9 mouse cellular contexts compared by ENCODE assay signal in the genomic region with DNA sequence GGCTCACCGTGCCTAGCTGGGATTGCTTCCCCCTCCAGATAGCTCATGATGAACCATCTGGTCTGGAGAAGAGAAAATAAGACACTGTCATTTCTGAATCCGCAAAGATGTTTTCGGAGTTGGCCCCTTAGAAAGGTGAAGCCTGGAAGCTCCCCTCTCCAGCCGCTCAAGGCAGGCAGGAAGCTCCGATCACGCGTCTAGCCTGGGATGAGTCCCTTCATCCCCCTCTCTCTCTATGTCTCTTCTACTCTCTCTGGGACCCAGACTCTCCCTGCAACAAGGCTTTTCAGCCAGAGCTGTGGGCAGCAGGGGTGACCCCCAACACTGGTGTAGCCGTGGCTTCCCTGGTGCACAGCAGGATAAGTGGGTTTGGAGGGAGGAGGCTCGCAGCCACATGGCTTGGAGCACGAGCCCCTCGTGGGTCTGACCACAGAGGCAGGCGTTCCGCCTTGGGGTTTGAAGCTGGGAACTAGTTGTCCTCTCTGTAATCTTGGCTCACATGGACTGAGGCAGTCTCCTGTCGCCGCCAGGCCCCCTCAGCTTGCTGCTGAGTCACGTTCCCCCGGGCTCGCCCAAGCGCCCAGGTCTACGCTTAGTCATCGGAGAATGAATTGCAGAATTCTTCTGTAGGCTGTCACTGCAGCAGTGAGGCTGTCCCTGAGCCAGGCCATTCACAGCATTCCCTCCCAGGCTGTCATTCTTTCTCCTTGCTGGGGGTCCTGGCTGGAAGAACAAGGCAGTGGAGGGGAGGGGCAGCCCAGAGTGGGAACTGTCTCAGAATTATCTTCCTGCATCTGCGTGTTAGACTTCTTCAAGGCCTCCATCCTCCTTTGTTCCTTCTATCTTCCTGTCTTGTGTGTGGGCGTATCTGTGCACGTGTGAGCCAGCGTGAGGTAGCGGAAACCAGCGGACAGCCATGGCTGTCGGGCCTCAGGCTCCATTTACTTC. TPM values are rescaled to one million over a fixed set of nuclear protein-coding genes. Genes with fewer than 3 reads are reported as not detected.
DNase-seq lines count a peak whose midpoint lies in the region; ATAC-seq and TF ChIP-seq lines count a peak whose summit lies in the region.
"Had no signal": no experiment of that assay in that cellular context is flagged by ENCODE, and none has a peak within 500 bp of the region (broad histone marks: within the 10 kb centered on the region; RNA-seq: fewer than 3 reads in every experiment).

No protein-coding gene starts in this region.

- no peaks in the 10 kb centered on the region; the same call in 1 of the 2 replicates for H3K27me3 ChIP-seq in heart, embryonic 10.5 days (ENCODE audit: insufficient read depth, poor library complexity, severe bottlenecking)
- no peaks in the 10 kb centered on the region for H3K27me3 ChIP-seq in kidney, embryonic 14.5 days (ENCODE audit: control insufficient read depth, insufficient read depth, low read length)

- no peak for TF ChIP-seq CTCF in cortical plate, adult 2 months (IDR thresholded peaks at IDR 0.05; ENCODE audit: extremely low read depth, insufficient read depth, low read length)

- peak; percentile 32 for DNase-seq in kidney, postnatal 10 days
- DNase-seq in kidney, postnatal 36 days, result no peak
- peak; percentile 87 for DNase-seq in MN1 (ENCODE audit: low spot score)
- DNase-seq in heart, embryonic 10.5 days (ENCODE audit: low spot score), result peak; percentile 90
- DNase-seq in left cerebral cortex, adult 9 months (ENCODE audit: low spot score in 2 of 2), result peak; percentile 67 to 86
- DNase-seq in right cerebral cortex, postnatal 14 days, result peak; percentile 56

- no peak overlapping the region for H3K9ac ChIP-seq in kidney, embryonic 14.5 days (ENCODE audit: low read depth, low read length)

- WGBS in heart, embryonic 10.5 days, result 56% methylated on average over 28 of the region's 28 CpGs
- 67% methylated on average over 28 of the region's 28 CpGs for WGBS in kidney, embryonic 14.5 days

- ATAC-seq in kidney, embryonic 14.5 days (ENCODE audit: low FRiP score, low TSS enrichment), result no peak

- H3K4me1 ChIP-seq in cortical plate, adult 2 months (ENCODE audit: control insufficient read depth, insufficient read depth, low read length), result peaks cover 9% of the 10 kb centered on the region
- H3K4me1 ChIP-seq in heart, embryonic 10.5 days, result peaks cover 21% of the 10 kb centered on the region
- H3K4me1 ChIP-seq in kidney, embryonic 14.5 days (ENCODE audit: control insufficient read depth, insufficient read depth, low read length), result no peaks in the 10 kb centered on the region

- H3K4me2 ChIP-seq in kidney, embryonic 14.5 days (replicated peaks; ENCODE audit: low read depth, low read length), result no peak overlapping the region

- no peaks in the 10 kb centered on the region for H3K9me3 ChIP-seq in heart, embryonic 10.5 days
- H3K9me3 ChIP-seq in kidney, embryonic 14.5 days (ENCODE audit: control insufficient read depth, low read length), result no peaks in the 10 kb centered on the region

- no peak for TF ChIP-seq POLR2A in cortical plate, adult 2 months (IDR thresholded peaks at IDR 0.05; ENCODE audit: extremely low read depth, insufficient read depth, low read length)

- peak overlapping the region; percentile 73 for H3K27ac ChIP-seq in cortical plate, adult 2 months (ENCODE audit: insufficient read depth, low read length)
- peak overlapping the region; percentile 82 for H3K27ac ChIP-seq in heart, embryonic 10.5 days
- H3K27ac ChIP-seq in kidney, embryonic 14.5 days (ENCODE audit: low read depth, low read length), result no peak overlapping the region

- no peaks in the 10 kb centered on the region for H3K36me3 ChIP-seq in heart, embryonic 10.5 days
- H3K36me3 ChIP-seq in kidney, embryonic 14.5 days (ENCODE audit: control insufficient read depth, insufficient read depth, low read length), result no peaks in the 10 kb centered on the region

- H3K4me3 ChIP-seq in cortical plate, adult 2 months (ENCODE audit: insufficient read depth, low read length), result no peak overlapping the region
- H3K4me3 ChIP-seq in heart, embryonic 10.5 days, result peak overlapping the region; percentile 29; the same call in 1 of the 2 replicates
- no peak overlapping the region for H3K4me3 ChIP-seq in kidney, embryonic 14.5 days (ENCODE audit: low read length)

RNA-seq across cellular contexts. Expression of a gene that starts 13.2 kb away (rescaled TPM):
- 1.8 and 1.9 TPM in 2 replicates for polyA plus RNA-seq in cortical plate, adult 2 months (2012; rRNA removed)
- polyA plus RNA-seq in heart, embryonic 10.5 days (2016; fragmentation: Nextera tagmentation; extraction: Ambion mirVana), result 6.4 and 7.4 TPM in 2 replicates
- polyA plus RNA-seq in kidney, embryonic 14.5 days (2014; fragmentation: Nextera tagmentation; extraction: Ambion mirVana), result 9.7 TPM in 2 replicates

RNA-seq across cellular contexts. Expression of a gene that starts 30.8 kb away (rescaled TPM):
- 0.49 and 0.54 TPM in 2 replicates for polyA plus RNA-seq in cortical plate, adult 2 months (2012; rRNA removed)
- polyA plus RNA-seq in heart, embryonic 10.5 days (2016; fragmentation: Nextera tagmentation; extraction: Ambion mirVana), result 0.07 and 0.51 TPM in 2 replicates
- polyA plus RNA-seq in kidney, embryonic 14.5 days (2014; fragmentation: Nextera tagmentation; extraction: Ambion mirVana), result 0.26 and 0.32 TPM in 2 replicates

RNA-seq across cellular contexts. Expression of a gene that starts 46.3 kb away (rescaled TPM):
- not detected in 2 replicates for polyA plus RNA-seq in cortical plate, adult 2 months (2012; rRNA removed)
- polyA plus RNA-seq in heart, embryonic 10.5 days (2016; fragmentation: Nextera tagmentation; extraction: Ambion mirVana), result not detected in 2 replicates
- not detected in 2 replicates for polyA plus RNA-seq in kidney, embryonic 14.5 days (2014; fragmentation: Nextera tagmentation; extraction: Ambion mirVana)
- polyA plus RNA-seq: embryonic facial prominence, embryonic 11.5 days had no signal

RNA-seq across cellular contexts. Expression of a gene that starts 56.9 kb away (rescaled TPM):
- polyA plus RNA-seq in cortical plate, adult 2 months (2012; rRNA removed), result 311 and 334 TPM in 2 replicates
- 177 and 178 TPM in 2 replicates for polyA plus RNA-seq in heart, embryonic 10.5 days (2016; fragmentation: Nextera tagmentation; extraction: Ambion mirVana)
- 145 and 152 TPM in 2 replicates for polyA plus RNA-seq in kidney, embryonic 14.5 days (2014; fragmentation: Nextera tagmentation; extraction: Ambion mirVana)

Comparison
In these comparisons a context has a peak if more than half of its experiments do, and no peak if none do; other contexts are left out.
1. DNase-seq: peak in kidney, postnatal 10 days (single experiment), MN1 (single experiment), heart, embryonic 10.5 days (single experiment), left cerebral cortex, adult 9 months (2 of 2) and right cerebral cortex, postnatal 14 days (single experiment); none in kidney, postnatal 36 days (0 of 2).